14 mouse cellular contexts compared by ENCODE assay signal in genomic region chr12:12299303-12299702, GRCm38 (mm10). TPM values are rescaled to one million over a fixed set of nuclear protein-coding genes. Genes with fewer than 3 reads are reported as not detected.
DNase-seq lines count a peak whose midpoint lies in the region; ATAC-seq and TF ChIP-seq lines count a peak whose summit lies in the region.
"Had no signal": no experiment of that assay in that cellular context is flagged by ENCODE, and none has a peak within 500 bp of the region (broad histone marks: within the 10 kb centered on the region; RNA-seq: fewer than 3 reads in every experiment).

No protein-coding gene starts in this region.

- intact Hi-C loops in heart, postnatal 36 days (cut with DNase I): no loop called here

- no peaks in the 10 kb centered on the region for H3K27me3 ChIP-seq in heart, embryonic 10.5 days (ENCODE audit: insufficient read depth, poor library complexity, severe bottlenecking)
- no peaks in the 10 kb centered on the region for H3K27me3 ChIP-seq in lung, embryonic 14.5 days (ENCODE audit: insufficient read depth, low read length)
- no peaks in the 10 kb centered on the region for H3K27me3 ChIP-seq in intestine, embryonic 16.5 days (replicated peaks; ENCODE audit: control insufficient read depth, insufficient read depth, low read length)
- H3K27me3 ChIP-seq: embryonic facial prominence, embryonic 15.5 days; limb, embryonic 15.5 days had no signal

- peak; percentile 90 for ATAC-seq in lung, embryonic 14.5 days (ENCODE audit: insufficient read depth)
- ATAC-seq in intestine, embryonic 16.5 days: peak; percentile 79

- no peak for DNase-seq in heart, embryonic 10.5 days (ENCODE audit: low spot score)
- DNase-seq in heart, postnatal 36 days: no peak
- DNase-seq in lung, embryonic 14.5 days: peak; percentile 89
- DNase-seq in lung, postnatal 25 days (ENCODE audit: low spot score): no peak
- DNase-seq in lung, postnatal 4 days: peak; percentile 57 to 87
- no peak for DNase-seq in cerebellum, adult 11-12 months
- no peak for DNase-seq in left cerebral cortex, adult 9 months (ENCODE audit: low spot score in 2 of 2)
- DNase-seq: cerebellum, postnatal 36 days; right cerebral cortex, postnatal 25 days had no signal

- 70% methylated on average over 2 of the region's 2 CpGs for WGBS in heart, embryonic 10.5 days
- 31% methylated on average over 2 of the region's 2 CpGs for WGBS in lung, embryonic 14.5 days
- 59% methylated on average over 2 of the region's 2 CpGs for WGBS in intestine, embryonic 16.5 days

- H3K9me3 ChIP-seq in heart, embryonic 10.5 days: no peaks in the 10 kb centered on the region
- H3K9me3 ChIP-seq in lung, embryonic 14.5 days (ENCODE audit: low read depth, low read length): no peaks in the 10 kb centered on the region
- H3K9me3 ChIP-seq in intestine, embryonic 16.5 days (ENCODE audit: control insufficient read depth, low read length): no peaks in the 10 kb centered on the region
- H3K9me3 ChIP-seq: embryonic facial prominence, embryonic 15.5 days; G1E; limb, embryonic 15.5 days had no signal

- no peak overlapping the region for H3K4me3 ChIP-seq in heart, embryonic 10.5 days
- H3K4me3 ChIP-seq in lung, embryonic 14.5 days (ENCODE audit: low read depth, low read length): no peak overlapping the region
- H3K4me3 ChIP-seq in intestine, embryonic 16.5 days (ENCODE audit: low read length): no peak overlapping the region
- H3K4me3 ChIP-seq: embryonic facial prominence, embryonic 15.5 days; heart, adult 2 months; limb, embryonic 15.5 days had no signal

- H3K9ac ChIP-seq in lung, embryonic 14.5 days: no peak overlapping the region
- H3K9ac ChIP-seq in intestine, embryonic 16.5 days (ENCODE audit: low read depth, low read length): no peak overlapping the region
- H3K9ac ChIP-seq: embryonic facial prominence, embryonic 15.5 days; limb, embryonic 15.5 days had no signal

- peaks cover 11% of the 10 kb centered on the region; the same call in 1 of the 2 replicates for H3K36me3 ChIP-seq in heart, embryonic 10.5 days
- no peaks in the 10 kb centered on the region for H3K36me3 ChIP-seq in lung, embryonic 14.5 days (ENCODE audit: insufficient read depth)
- no peaks in the 10 kb centered on the region for H3K36me3 ChIP-seq in intestine, embryonic 16.5 days (ENCODE audit: control insufficient read depth, insufficient read depth, low read length)
- H3K36me3 ChIP-seq: embryonic facial prominence, embryonic 15.5 days; G1E; limb, embryonic 15.5 days had no signal

- no peak for TF ChIP-seq CTCF in lung, embryonic 14.5 days (IDR thresholded peaks at IDR 0.05; ENCODE audit: low read depth)

- peak overlapping the region; percentile 5; the same call in 1 of the 2 replicates for H3K27ac ChIP-seq in heart, embryonic 10.5 days
- peak overlapping the region; percentile 86 for H3K27ac ChIP-seq in lung, embryonic 14.5 days (ENCODE audit: low read depth)
- no peak overlapping the region for H3K27ac ChIP-seq in intestine, embryonic 16.5 days (ENCODE audit: low read length)
- H3K27ac ChIP-seq: embryonic facial prominence, embryonic 15.5 days; heart, adult 2 months; limb, embryonic 15.5 days had no signal

- H3K4me1 ChIP-seq in heart, embryonic 10.5 days: peaks cover 43% of the 10 kb centered on the region
- peaks cover 16% of the 10 kb centered on the region; the same call in 1 of the 2 replicates for H3K4me1 ChIP-seq in lung, embryonic 14.5 days (ENCODE audit: insufficient read depth)
- 0 out of 2 replicates have a peak, but pooled peaks cover 3% of the 10 kb centered on the region for H3K4me1 ChIP-seq in intestine, embryonic 16.5 days (ENCODE audit: control insufficient read depth, insufficient read depth, low read length)

- no peak overlapping the region for H3K4me2 ChIP-seq in lung, embryonic 14.5 days
- no peak overlapping the region for H3K4me2 ChIP-seq in intestine, embryonic 16.5 days (ENCODE audit: low read depth, low read length)
- H3K4me2 ChIP-seq: embryonic facial prominence, embryonic 15.5 days; limb, embryonic 15.5 days had no signal

RNA-seq across cellular contexts. Expression of gene Fam49a, which starts 37.4 kb away (rescaled TPM):
- 37.1 and 62.2 TPM in 2 replicates for polyA plus RNA-seq in heart, embryonic 10.5 days (2016; fragmentation: Nextera tagmentation; extraction: Ambion mirVana)
- total RNA-seq in heart, postnatal 36 days (2021): 10 to 100 TPM in 1 of 2 experiments, 1 to 10 TPM in 1; 8.6 to 10.5 TPM
- polyA plus RNA-seq in lung, embryonic 14.5 days (2014; fragmentation: Nextera tagmentation; extraction: Ambion mirVana): 14.9 and 17.9 TPM in 2 replicates
- polyA plus RNA-seq in intestine, embryonic 16.5 days (2015; fragmentation: Nextera tagmentation; extraction: Ambion mirVana): 7.8 and 8.6 TPM in 2 replicates
- polyA plus RNA-seq: G1E had no signal

Comparison
In these comparisons a context has a peak if more than half of its experiments do, and no peak if none do; other contexts are left out.
1. DNase-seq: peak in lung, embryonic 14.5 days (single experiment) and lung, postnatal 4 days (2 of 2); none in heart, embryonic 10.5 days (single experiment), heart, postnatal 36 days (0 of 2), lung, postnatal 25 days (single experiment), cerebellum, adult 11-12 months (single experiment) and left cerebral cortex, adult 9 months (0 of 2).